Mouse (Mus musculus) lung, embryonic 15.5 days (tissue): ENCODE data around the gene Fasn. TPM values are rescaled to one million over a fixed set of nuclear protein-coding genes. Genes with fewer than 3 reads are reported as not detected.
"Not testable (repeated sequence)": the region's sequence is repeated elsewhere in the genome, so short reads cannot be mapped to it uniquely, and the experiment has no call there.

Experiments
- ATAC-seq: fragments of 200-750 bp; cut with Nextera tagmentation; 2 replicates; pipeline ENCODE4 v1.8.0; 2017; ENCODE audit warnings: moderate number of reproducible peaks, borderline replicate concordance; ENCODE audit not compliant: low FRiP score, low TSS enrichment; ENCODE audit errors: extremely low read depth
- H3K27ac ChIP-seq: fragments of 300-500 bp; sonication (generic); 2 replicates; pipeline ENCODE4 v1.5.1; 2015; ENCODE audit warnings: moderate library complexity, mild to moderate bottlenecking, inconsistent platforms
- H3K27me3 ChIP-seq: fragments of 300-500 bp; sonication (generic); 2 replicates; pipeline ENCODE4 v1.6.1; 2015; ENCODE audit warnings: inconsistent platforms
- H3K36me3 ChIP-seq: fragments of 300-500 bp; sonication (generic); 2 replicates; pipeline ENCODE4 v1.6.1; 2015; ENCODE audit warnings: inconsistent platforms
- H3K4me1 ChIP-seq: fragments of 300-500 bp; sonication (generic); 2 replicates; pipeline ENCODE4 v1.6.1; 2015; ENCODE audit warnings: inconsistent platforms
- H3K4me2 ChIP-seq: fragments of 300-500 bp; sonication (generic); 2 replicates; pipeline ENCODE4 v1.6.1; 2015; ENCODE audit warnings: inconsistent platforms, mild to moderate bottlenecking, moderate library complexity
- H3K4me3 ChIP-seq: fragments of 300-500 bp; sonication (generic); 2 replicates; pipeline ENCODE4 v1.5.1; 2015; ENCODE audit warnings: mild to moderate bottlenecking, inconsistent platforms
- H3K9ac ChIP-seq: fragments of 300-500 bp; sonication (generic); 2 replicates; pipeline ENCODE4 v1.6.1; 2015; ENCODE audit warnings: inconsistent platforms
- H3K9me3 ChIP-seq: fragments of 300-500 bp; sonication (generic); 2 replicates; pipeline ENCODE4 v1.6.1; 2016; ENCODE audit warnings: inconsistent platforms
- WGBS: fragments of 180-500 bp; shearing (Covaris S2); methylation state at CpG from one replicate; pipeline ENCODE4 v1.1.7; 2015; 5-methylcytosine and 5-hydroxymethylcytosine counted together
- polyA plus RNA-seq: library from polyadenylated mRNA; unstranded; fragments of >200 nt; fragmentation: Nextera tagmentation; extraction: Ambion mirVana; gene quantifications from 2 replicates; pipeline ENCODE4 v1.2.1, GENCODE M21; 2015

Gene Fasn
- polyA plus RNA-seq, 1 experiment from 2014 or later: 53.2 TPM

DNA sequence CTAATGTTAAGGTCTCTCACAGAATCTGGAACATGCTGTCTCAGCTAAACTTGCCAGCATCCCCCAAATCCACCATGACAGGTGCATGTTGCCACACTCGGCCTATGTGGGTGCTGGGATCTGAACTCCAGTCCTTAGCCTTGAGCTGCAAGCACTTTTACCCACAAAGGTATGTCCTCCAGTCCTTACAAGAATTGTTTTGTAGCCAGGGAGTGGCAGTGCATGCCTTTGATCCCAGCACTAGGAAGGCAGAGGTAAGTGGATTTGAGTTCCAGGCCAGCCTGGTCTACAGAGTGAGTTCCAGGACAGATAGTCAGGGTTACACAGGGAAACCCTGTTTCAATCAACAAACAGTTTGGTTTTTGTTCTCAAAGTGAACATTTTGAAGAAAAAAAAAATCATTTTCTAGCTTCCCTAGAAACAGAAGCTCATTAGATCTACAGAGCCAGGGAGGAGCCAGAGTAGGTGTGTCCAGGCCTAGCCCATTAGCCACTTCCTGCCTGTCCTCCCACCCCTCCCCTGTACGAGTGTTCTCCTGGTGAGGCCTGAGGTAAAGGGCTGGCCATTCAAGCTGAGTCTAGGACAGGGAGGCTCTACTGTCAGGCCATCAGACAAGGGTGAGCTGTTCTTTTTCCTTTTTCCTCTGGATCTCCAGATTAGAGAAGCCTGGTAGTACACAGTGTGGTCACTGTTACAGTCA is 26.1 kb upstream of the Fasn start:
- Histone ChIP-seq H3K4me3 (no peak overlapping the region), H3K9me3 (no peaks in the 10 kb centered on the region), H3K4me2 (no peak overlapping the region), H3K36me3 (no peaks in the 10 kb centered on the region), H3K9ac (no peak overlapping the region), H3K27me3 (no peaks in the 10 kb centered on the region), H3K27ac (0 out of 2 replicates have a peak overlapping the region, but pooled peaks have one; percentile 32), H3K4me1 (peaks cover 31% of the 10 kb centered on the region)
- no peak for ATAC-seq
- 36% methylated on average over 2 of the region's 2 CpGs for WGBS

DNA sequence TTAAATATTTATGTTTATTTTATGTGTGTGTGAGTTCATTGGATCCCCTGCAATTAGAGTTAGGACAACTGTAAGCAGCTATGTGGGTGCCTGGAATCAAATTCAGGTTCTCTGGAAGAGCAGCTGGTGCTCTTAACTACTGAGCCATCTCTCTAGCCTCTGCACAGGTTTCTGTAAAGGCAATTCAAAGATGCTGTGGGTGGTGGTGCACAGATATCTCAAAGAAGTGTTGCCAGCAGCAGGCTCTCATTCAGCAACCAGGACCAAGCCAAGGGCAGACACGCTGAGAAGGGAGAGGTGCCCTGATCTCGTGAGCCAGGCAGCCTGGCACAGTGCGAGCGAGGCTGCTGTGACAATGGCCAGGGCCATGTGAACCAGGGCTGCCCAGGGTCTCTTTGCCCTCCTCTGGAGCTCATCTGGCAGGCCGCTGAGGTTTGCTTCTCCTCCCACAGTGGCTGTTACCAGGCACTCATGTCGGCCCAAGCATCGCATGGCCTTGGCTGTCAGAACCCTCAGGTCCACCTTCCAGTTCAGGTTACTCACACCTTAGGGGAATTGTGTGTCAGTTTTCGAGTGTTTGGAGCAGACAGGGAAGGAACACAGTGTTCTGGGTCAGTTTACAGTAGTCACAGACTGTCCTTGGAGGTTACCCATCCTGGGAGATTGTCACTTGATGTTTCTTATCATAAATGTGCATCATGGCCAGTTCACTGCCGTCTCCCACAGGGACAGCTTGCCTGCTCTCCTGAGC is 22.6 kb upstream of the Fasn start:
- 88% methylated on average over 9 of the region's 9 CpGs for WGBS
- no peak for ATAC-seq
- Histone ChIP-seq H3K4me2 (no peak overlapping the region), H3K27me3 (no peaks in the 10 kb centered on the region), H3K9me3 (no peaks in the 10 kb centered on the region), H3K36me3 (no peaks in the 10 kb centered on the region), H3K4me1 (peaks cover 14% of the 10 kb centered on the region), H3K9ac (no peak overlapping the region), H3K4me3 (no peak overlapping the region), H3K27ac (no peak overlapping the region)

DNA sequence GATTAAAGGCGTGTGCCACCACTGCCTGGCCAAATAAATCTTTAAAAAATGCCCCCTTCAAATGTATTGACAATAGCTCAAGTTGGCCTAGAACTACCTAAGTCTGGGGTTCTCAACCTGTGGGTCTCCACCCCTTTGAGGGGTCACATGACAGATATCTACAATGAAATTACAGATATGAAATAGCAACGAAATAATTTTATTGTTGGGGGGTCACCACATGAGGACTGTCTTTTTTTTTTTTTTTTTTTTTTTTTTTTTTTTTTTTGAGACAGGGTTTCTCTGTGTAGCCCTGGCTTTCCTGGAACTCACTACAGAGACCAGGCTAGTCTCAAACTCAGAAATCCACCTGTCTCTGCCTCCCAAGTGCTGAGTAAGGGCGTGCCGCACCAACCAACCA is 20.0 kb upstream of the Fasn start:
- no peak overlapping the region for H3K27ac ChIP-seq
- H3K4me3 ChIP-seq: no peak overlapping the region
- no peak for ATAC-seq
- H3K4me1 ChIP-seq: no peaks in the 10 kb centered on the region
- H3K27me3 ChIP-seq: no peaks in the 10 kb centered on the region
- no peak overlapping the region for H3K4me2 ChIP-seq
- WGBS: 80% methylated on average over 4 of the region's 4 CpGs
- no peak overlapping the region for H3K9ac ChIP-seq
- no peaks in the 10 kb centered on the region for H3K9me3 ChIP-seq
- H3K36me3 ChIP-seq: no peaks in the 10 kb centered on the region

DNA sequence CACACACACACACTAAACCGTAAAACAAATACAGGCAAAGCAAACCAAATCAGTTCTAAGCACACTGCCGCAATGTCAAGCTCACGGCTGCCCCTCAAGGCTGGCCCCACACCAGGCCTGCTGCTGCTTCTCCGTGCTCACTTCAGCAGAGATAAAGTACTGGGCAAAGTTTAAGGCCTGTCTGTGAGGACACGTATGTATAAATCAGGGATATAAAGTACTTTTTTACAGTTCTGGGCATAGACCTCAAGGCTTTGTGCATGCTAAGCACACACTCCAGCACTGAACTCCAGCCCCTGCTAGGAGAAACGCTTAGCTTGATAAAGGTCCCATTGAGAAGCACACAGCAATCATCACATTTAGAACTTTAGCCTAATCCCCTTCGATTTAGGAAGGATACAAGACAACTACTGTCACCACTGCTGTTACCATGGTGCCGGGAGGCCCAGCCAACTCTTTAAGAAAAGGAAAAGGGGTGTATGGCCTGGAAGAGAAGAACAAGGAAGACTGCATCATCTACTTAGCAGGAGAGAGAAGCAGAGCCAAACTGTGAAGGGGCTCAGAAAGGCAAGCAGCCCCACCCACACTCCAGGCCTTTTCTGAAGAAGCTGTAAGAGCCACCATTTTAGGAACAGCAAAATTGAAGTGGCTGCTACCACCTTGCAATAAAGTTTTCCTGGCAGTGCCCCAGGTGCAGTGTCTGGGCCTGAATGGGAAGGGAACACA is 9.4 kb upstream of the Fasn start:
- H3K36me3 ChIP-seq: no peaks in the 10 kb centered on the region
- H3K4me1 ChIP-seq: peaks cover 23% of the 10 kb centered on the region
- H3K27ac ChIP-seq: peak overlapping the region; percentile 77
- peak; percentile 38; the same call in 1 of the 2 replicates for ATAC-seq
- no peaks in the 10 kb centered on the region for H3K9me3 ChIP-seq
- no peak overlapping the region for H3K4me2 ChIP-seq
- 35% methylated on average over 8 of the region's 8 CpGs for WGBS
- no peak overlapping the region for H3K9ac ChIP-seq
- no peak overlapping the region for H3K4me3 ChIP-seq
- H3K27me3 ChIP-seq: no peaks in the 10 kb centered on the region

DNA sequence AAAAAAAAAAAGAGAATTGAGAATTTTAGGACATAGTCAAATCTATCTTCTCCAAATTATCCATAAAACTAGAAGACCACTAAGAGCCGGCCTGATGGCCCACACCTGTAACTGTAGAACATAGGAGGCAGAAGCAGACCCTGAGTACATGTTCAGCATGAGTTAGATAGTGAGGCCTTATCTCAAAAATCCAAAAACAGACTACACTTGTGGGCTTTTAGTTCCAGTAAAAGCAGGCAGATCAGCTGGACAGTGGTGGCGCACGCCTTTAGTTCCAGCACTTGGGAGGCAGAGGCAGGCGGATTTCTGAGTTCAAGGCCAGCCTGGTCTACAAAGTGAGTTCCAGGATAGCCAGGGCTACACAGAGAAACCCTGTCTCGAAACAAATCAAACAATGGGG is 8.6 kb upstream of the Fasn start:
- 87% methylated on average over 5 of the region's 5 CpGs for WGBS

DNA sequence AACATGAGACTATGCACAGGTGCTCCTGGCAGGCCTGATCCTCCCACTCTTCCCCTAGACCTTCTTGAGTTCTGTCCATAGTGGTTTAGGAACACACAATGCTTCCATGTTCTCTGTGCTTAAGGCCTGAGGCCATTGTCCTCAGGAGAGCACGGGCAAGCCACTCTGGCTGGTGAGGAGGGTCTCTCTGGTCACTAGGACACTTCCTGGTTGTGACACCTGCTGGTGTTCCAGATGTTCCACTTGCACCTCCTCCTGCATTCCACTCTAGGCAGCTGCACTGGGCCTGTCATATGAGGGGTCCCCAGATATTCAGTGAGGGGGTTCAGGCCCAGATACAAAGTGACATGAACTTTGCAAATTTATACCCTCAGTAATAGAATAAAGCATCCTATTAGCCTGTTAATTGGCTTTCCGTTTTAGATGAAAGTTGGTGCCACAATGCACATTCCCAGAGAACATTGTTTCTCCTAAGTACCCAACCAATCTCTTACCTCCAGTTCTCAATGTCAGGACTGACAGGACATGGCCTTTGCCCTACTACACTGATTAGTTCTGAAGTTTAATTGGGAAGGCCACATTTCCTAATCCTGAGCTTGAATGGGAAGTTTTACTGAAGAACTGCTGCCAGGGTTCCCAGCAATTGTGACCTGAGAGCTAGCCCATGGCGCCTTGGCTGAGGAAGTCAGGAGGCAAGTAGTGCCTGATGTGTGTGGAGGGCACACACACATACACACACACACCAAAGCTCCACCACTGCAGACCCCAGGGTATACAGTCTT is 7.5 kb upstream of the Fasn start:
- no peak for ATAC-seq
- no peak overlapping the region for H3K4me3 ChIP-seq
- 83% methylated on average over 3 of the region's 3 CpGs for WGBS
- H3K27ac ChIP-seq: no peak overlapping the region
- no peaks in the 10 kb centered on the region for H3K36me3 ChIP-seq
- H3K9me3 ChIP-seq: no peaks in the 10 kb centered on the region
- no peak overlapping the region for H3K4me2 ChIP-seq
- H3K27me3 ChIP-seq: no peaks in the 10 kb centered on the region
- H3K9ac ChIP-seq: no peak overlapping the region
- peaks cover 14% of the 10 kb centered on the region for H3K4me1 ChIP-seq

More for the DNA sequence above, 8.6 kb upstream of the Fasn start:
- Histone ChIP-seq H3K27ac (peak overlapping the region; percentile 77), H3K4me1 (peaks cover 15% of the 10 kb centered on the region)
- not testable (repeated sequence) for H3K9ac ChIP-seq, ATAC-seq, H3K27me3 ChIP-seq, H3K9me3 ChIP-seq, H3K4me2 ChIP-seq, H3K36me3 ChIP-seq, H3K4me3 ChIP-seq

DNA sequence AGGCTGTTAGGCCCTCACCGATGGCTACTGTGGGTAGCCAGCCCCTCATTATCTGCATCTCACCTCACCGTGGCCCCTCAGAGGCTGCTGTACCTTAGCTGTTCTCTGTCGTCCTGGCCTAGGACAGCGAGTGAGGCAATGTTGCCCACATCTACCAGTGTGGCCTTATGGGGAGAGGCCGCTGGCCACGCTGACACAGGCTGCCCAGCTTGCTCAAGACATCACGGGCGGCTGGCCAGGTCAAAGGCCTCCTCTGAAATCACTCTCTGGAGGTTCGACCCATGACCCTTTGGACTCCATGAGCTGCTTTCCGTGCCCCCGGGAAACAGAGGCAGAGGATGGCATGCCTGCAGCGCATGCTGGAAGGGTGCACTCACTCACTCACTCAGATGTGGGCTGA is 6.3 kb upstream of the Fasn start:
- Histone ChIP-seq H3K9me3 (no peaks in the 10 kb centered on the region), H3K27me3 (no peaks in the 10 kb centered on the region), H3K4me1 (peaks cover 16% of the 10 kb centered on the region), H3K4me3 (no peak overlapping the region), H3K27ac (no peak overlapping the region), H3K9ac (no peak overlapping the region), H3K4me2 (no peak overlapping the region), H3K36me3 (no peaks in the 10 kb centered on the region)
- no peak for ATAC-seq
- 77% methylated on average over 12 of the region's 12 CpGs for WGBS

DNA sequence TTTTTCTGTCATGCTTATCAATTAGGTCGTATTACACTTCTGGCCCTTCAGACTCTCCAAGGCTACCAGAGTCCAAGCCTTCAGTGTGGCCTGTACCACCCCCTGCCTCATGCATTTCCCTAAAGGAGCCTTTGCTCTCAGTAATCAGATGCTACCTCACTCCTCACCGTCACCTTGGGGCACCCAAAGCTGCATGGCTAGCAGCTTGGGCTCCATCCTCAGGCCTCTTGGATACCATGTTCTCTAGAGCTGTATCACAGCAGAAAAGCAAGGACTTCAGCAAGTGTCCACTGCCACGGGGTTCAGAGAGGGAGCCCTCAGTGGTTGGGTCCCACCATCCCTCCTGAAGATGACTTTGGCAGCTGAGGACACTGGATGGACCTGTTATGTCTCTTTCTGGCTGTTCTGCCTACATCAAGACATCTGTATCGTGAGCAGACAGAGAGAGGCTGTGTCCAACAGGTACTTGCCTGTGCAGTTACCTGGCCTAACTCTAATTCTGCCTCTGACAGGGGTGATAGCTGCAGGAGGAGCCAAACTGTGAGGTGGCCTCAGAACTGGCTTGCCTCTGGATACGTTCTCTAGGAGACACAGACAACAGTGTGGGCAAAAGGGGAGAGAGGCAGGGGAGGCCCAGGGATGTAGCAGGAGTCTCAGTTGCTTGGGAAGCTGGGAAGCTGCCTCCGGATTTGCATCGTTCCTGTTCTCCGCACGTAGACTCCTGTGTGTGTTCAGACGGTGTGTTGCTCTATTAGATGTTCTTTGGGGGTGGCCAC is 5.6 kb upstream of the Fasn start:
- H3K4me2 ChIP-seq: no peak overlapping the region
- H3K4me3 ChIP-seq: no peak overlapping the region
- no peak for ATAC-seq
- no peaks in the 10 kb centered on the region for H3K27me3 ChIP-seq
- no peaks in the 10 kb centered on the region for H3K36me3 ChIP-seq
- WGBS: 79% methylated on average over 10 of the region's 10 CpGs
- H3K27ac ChIP-seq: no peak overlapping the region
- H3K9me3 ChIP-seq: no peaks in the 10 kb centered on the region
- peaks cover 23% of the 10 kb centered on the region for H3K4me1 ChIP-seq
- H3K9ac ChIP-seq: no peak overlapping the region

DNA sequence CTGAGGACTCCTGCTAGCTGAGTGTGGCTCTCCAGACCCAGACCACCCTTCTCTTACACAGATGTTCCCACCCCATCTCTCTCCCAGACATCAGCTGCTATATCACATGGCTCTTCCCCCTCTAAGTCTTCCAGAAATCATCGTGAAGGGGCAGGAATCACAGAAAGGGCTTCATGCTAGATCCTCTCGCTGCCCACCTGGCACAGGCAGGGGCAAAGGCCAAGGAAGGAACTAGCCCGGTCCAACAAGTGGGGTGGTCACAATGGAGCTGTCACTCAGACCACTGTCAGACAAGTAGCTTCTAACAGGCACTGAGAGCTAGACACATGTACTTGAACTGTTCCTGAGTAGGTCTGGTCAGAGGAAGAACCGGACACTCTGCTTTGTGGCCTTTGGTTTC is 4.1 kb upstream of the Fasn start:
- Histone ChIP-seq H3K36me3 (no peaks in the 10 kb centered on the region), H3K27ac (no peak overlapping the region), H3K4me2 (no peak overlapping the region), H3K9ac (no peak overlapping the region), H3K9me3 (no peaks in the 10 kb centered on the region), H3K4me1 (peaks cover 13% of the 10 kb centered on the region), H3K4me3 (no peak overlapping the region), H3K27me3 (no peaks in the 10 kb centered on the region)
- WGBS: 63% methylated on average over 4 of the region's 4 CpGs
- ATAC-seq: no peak

DNA sequence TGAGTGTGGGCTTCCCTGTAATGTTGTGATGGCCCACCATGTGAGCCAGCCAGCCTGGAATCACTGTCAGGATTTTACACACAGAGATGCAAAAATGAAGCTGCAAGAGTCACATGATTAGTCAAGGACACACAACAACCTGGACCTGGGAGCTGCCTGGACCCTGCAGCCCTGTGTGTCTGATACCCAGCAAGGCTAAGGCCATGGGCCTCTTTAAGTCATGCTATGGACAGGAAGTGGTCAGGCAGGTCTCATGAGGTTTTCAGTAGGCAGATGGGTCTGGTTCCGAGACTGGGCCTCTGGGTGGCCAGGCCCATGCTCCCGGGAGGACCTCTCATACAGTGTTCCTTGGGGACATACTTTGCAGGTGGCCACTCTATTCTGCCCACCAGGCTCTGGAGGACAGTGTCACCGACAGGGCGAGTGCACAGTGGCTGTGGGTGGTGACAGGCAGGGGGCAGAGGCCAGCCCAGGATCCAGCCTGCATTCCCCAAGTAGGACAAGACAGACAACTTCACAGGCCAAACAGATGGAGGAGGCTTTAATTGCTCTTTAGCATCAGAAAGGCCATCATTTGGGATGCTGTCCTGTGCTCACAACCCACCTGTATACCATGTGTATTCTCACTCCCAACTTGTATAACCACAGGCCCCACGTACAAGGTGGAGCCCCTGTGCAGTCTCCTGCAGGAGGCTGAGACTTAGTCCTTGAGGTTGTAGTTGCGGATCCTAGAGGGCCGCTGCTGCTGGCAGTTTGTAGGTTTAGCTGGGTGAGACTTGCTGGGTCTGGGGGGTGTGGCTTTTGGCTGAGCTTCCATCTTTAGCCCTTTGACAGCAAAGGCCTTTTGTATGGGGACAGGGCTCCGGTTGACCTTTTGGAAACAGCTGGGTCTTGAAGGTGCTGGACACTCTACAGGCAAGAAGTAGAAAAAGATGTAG is 1.9 kb upstream of the Fasn start:
- H3K9me3 ChIP-seq: no peaks in the 10 kb centered on the region
- whole genome bisulfite sequencing: 80% methylated on average over 8 of the region's 8 CpGs
- peaks cover 29% of the 10 kb centered on the region for H3K4me1 ChIP-seq
- no peak overlapping the region for H3K9ac ChIP-seq
- H3K4me3 ChIP-seq: no peak overlapping the region
- H3K4me2 ChIP-seq: no peak overlapping the region
- ATAC-seq: no peak
- H3K27ac ChIP-seq: no peak overlapping the region
- H3K27me3 ChIP-seq: no peaks in the 10 kb centered on the region
- H3K36me3 ChIP-seq: peaks cover 6% of the 10 kb centered on the region; the same call in 1 of the 2 replicates
